Mouse (Mus musculus) activated CD4-positive, CD25-positive, alpha-beta regulatory T cell, adult 4 months (primary cell): ENCODE data around the gene Gbp5. TPM values are rescaled to one million over a fixed set of nuclear protein-coding genes. Genes with fewer than 3 reads are reported as not detected.

Experiments used
- ATAC-seq: one replicate; pipeline ENCODE4 v1.8.0; 2017
- polyA plus RNA-seq, 2 experiments: library from polyadenylated mRNA; unstranded; fragments of 100-300 nt; shearing (Covaris generic); gene quantifications; one replicate each; pipeline ENCODE4 v1.2.1; 2017

The Gbp5 gene
- 10 to 100 TPM; 10.1 to 14.4 TPM for polyA plus RNA-seq

DNA sequence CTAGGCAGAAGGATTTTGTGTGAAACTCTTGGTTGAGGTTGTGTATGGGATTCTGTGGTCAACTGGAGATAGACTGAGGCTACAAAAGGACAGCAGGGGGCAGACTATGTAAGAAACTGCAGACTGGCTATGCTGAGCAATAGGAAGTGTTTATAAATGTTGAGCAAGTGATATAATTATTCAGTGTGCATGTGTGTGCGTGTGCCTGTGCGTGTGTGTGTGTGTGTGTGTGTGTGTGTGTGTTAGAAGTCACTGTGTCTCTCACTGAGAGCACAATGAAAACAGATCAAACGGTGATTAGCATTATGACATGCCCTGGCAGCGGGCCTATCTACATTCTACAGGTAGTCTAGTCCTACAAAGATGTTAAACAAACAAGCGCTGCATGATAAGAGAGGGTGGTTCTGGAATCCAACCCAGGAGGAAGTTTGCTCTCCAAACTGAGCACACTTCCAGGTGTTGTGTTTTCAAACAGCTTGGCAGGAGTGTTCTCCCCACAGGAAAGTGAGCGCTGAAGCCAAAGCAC lies at the start of gene Gbp5:
Gbp5 (plus strand) TSS at position 443 of the 526 bp plus-strand sequence.
- peak; percentile 64 for ATAC-seq

DNA sequence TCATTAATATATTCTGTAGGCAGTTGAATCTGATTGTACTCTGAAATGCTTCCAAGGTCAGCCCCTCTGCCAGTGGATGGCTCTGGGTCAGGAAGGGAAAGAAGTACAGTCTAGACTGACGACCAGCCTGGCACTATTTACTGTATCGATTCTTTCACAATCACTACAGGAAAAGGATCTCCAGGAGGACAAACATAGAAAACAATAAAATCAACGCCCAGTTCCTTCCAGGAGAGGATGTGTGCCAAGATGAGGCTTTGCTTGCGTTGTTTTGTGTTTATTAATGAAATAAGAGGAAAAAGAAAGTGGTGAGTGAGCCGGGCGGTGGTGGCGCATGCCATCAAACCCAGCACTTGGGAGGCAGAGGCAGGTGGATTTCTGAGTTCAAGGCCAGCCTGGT lies 39.6 kb upstream of the Gbp5 start:
- ATAC-seq = no peak

DNA sequence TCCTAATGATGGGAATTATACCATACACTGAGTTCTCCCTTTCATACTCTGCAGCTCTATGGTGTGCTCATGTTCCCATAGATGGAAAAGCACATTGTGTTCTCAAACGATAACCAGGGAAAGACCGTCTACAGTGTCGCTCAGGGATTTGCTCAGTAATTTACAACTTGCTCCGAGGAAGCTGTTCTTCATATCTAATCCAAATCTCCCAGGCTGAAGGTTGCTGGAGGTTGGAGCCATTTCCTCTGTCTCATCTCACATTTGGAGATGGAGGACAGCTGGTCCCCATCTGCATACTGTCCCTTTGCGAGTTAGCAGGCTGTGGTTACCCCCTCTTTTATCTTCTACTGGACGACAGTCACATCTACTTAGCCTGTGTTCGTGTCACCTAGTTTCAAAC lies 34.5 kb upstream of the Gbp5 start:
- ATAC-seq = no peak

DNA sequence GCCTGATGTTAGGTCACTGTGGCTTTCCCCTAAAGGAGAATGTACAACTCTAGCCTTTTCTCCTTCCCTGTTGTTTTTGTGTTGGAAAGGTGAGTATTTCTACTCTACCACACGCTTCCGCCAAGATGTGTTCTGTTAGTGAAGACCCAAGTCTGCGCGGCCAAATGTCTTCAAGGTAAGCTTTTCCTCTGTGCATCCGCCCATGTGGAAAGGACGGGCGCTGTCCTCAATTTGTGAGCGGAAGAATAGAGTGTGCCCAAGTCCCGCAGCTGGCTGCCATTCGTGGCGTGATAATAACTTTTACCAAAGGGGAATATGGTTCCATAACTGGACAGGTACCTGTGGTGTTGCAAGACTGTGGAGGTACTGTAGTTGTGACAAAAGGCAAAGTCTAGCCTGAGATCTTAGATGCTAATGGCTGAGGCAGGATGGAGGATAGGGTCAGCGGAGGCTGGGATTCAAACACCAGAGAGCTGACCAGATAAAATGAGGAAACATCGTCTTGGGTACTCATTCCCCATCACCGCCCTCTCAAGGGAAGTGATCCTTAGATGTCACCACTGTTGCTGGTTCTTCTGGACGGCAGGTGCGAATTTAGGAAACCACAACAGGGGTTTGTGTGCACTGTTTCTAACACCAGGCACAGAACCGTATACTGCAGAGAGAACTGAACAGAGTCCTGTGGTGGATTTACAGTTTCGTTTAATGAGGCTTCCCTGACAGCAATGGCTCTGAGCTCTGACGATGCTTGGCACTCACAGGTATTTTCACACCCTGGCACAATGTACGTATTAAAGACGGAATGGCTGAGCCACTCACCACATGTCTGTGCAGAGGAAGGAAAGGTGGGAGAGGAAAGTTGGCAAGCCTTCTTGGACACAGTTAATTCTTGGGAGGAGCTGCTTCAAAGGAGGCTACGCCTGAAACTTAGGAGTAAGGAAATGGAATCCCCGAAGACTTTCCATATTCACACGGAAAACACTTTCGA lies 30.7 kb upstream of the Gbp5 start:
- no peak for ATAC-seq

DNA sequence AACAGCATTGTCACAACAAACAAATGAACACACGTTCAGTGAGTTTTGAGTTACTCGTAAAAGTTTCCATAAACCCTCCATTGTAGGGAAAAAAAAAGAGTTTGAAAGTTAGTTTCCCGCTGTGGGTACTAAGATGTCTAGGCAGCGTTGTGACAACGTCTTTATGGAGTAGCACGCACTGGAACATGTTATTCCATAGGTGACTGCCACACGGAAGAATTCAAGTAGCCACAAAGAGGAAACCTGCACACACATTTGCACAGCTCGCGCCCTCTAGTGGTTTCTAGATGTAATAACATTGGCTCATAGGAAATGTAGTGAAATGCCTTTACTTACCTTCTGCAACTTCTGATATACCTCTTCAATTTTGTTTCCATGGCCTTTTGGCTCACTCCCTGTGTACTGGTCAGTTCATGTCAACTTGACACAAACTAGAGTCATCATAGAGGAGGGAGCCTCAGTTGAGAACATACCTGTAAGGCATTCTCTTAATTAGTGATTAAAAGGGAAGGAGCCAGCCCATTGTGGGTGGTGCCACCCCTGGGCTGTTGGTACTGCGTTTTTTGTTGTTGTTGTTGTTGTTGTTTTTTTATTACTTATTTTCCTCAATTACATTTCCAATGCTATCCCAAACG lies 19.3 kb upstream of the Gbp5 start:
- ATAC-seq = peak; percentile 72

DNA sequence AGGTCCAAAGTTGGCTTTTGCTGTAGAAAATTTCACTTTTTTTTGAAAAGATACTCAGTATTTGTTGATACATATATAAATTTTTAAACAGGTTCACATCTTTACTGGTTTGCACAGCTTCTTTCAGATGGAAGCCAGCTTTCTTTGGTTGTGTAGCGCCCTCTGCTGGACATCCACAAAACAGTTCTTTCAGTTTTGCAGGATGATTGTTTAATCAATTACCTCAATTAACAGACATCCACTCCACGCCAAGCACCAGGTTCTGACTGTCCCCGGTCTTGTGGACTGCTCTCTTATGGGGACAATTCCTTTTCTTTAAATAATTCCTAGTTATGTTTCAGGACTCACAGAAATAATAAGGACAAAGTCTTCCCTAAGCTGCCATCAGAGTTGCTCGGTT lies 17.9 kb upstream of the Gbp5 start:
- peak; percentile 50 for ATAC-seq

DNA sequence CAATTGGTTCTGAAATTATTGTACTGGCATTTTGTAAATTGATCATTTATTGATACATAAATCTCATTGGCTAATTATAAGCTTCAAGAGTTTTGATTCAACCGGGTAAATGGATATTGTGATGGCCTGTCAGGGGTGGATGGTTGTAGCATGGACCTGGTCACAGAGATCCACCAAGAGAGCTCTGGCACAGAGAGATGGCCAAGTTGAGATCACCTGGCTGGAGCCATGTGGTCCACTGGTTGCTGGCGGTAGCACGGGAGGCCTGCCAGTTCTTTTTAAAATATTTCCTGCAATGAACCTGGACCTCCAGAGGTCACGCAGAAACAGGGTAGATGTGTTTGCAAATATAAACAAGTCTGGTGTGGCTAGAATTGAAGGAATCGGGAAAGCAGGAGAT lies 15.9 kb upstream of the Gbp5 start:
- no peak for ATAC-seq

DNA sequence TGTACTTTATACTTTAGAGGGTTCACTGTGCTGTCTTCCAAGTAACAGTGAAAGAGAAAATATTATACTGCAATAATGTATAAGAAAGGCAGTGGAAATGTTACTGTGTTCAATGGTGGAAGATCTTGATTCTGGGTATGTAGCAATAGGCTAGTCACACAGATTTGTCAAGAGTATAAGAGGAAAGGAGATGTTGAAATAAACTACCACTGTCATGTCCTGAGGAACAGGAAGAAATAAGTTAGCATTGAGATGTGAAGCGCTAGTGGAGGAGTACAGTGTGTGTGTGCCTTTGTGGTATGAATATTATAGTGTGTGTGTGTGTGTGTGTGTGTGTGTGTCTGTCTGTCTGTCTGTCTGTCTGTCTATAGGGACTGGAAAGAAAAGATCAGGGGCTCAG lies 15.4 kb upstream of the Gbp5 start:
- ATAC-seq = no peak

DNA sequence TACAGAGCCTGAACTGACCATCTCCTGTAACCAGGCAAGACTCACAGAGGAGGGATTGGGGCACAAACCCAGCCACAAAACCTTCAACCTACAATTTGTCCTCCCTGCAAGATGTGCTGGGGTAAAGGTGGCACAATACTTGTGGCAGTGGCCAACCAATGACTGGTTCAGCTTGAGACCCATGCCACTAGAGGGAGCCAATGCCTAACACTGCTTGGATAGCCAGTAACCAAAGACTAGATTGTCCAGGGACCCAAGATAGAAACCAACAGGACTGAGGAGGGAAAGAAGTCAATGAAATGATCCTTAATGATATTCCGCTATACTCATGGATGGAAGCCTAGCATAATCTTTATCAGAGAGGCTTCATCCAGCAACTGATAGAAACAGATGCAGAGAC lies 3.3 kb upstream of the Gbp5 start:
- peak; percentile 76 for ATAC-seq

DNA sequence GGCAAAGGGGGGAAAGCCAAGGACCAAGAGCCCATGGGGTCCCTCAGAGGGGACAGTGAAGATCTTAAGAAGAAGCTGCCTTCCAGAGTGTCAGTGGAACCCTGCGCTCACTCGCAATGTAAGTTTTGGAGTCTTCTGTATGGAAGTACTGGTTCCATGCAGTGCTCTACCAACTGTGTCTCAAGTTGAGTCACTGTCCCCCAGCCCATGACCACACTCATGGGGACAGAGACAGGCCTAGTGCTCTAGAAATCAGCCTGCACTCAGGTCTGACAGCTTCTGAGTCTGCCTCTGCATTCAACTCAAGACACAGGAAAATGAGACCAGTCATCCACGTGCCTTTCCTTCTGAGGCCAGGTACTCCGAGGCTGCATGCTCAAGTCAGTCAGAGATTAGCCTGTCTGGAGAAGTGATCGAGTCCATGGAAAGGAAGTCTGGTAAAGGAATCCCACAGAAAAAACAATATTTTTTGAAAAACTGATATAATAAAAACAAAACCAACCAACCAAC lies 1.4 kb downstream of the Gbp5 start:
- ATAC-seq = no peak

DNA sequence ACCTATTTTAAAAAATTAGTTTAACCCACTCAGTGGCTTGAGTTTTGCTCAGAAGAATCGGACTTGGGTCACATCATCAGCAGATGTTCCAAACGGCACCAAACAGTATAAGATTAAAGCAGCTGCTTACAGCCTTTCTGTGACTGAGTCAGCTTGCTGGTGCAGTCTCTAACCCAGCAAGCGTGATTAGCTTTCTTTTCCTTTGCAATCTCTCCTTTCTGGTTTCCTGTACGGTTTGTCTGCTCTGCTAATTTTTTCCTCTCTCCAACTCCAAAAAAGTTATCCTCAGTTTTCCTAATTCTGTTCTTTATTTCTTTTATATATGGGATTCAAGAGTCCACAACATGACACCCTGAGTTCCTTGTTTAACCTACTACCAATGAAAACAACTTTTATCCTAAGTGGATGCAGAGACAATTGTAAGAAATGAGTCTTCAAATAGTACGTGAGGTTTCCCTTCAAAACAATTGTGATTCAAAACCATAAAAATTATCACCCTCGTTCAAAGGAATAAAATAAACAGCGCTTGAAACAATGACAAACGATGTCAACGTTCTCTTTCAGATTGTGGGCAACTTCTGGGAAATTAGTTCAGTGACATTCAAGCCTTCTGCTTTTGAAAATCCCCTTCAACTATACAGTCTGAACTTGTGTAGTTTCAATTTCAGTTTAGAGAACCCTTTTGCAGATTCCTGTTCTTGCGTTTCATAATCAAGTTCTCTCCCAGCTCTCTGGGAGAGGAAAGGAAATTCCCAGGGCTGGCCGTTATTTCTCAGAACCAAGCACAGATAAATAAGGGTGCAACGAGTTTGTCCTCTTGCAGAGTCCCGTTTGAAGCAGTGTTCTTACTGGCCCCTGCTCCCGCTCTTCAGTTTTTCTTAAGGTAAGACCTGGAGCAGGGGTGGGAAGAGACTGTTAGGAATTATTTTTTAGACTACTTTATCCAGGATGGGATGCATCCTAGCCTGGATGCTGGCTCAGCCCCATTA lies 2.6 kb downstream of the Gbp5 start:
- peak; percentile 60 for ATAC-seq

DNA sequence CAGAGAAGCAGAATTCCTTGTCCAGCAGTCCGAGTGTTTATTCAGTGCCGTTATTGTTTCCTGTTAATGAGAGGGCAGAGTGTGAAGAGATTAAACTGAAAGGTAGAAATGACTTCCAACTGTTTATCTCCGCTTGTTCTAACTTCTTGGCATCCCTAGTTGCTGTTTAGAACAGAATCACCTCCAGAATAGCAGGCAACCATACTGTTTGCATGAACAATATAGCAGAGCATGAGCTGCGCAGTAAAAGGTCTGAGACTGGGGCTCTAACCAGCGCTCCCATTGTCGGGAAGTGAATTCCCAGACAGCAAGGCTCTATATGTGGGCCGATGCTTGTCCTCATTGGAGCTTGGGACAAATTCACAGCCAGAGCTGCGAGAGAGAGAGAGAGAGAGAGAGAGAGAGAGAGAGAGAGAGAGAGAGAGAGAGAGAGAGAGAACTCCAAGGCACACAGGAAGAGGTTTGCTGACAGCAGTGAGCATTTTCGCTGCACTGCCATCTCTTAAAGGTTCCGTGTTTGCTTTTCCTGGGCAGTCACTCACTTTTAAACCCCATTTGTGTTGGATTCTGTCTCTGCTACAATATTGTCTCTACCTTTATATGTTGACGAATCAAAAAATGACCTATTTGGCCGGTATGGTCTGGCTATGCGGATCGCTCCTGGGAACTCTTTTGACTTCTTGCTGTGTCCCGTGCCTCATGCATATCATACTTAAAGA lies 3.5 kb downstream of the Gbp5 start:
- ATAC-seq = peak; percentile 27

DNA sequence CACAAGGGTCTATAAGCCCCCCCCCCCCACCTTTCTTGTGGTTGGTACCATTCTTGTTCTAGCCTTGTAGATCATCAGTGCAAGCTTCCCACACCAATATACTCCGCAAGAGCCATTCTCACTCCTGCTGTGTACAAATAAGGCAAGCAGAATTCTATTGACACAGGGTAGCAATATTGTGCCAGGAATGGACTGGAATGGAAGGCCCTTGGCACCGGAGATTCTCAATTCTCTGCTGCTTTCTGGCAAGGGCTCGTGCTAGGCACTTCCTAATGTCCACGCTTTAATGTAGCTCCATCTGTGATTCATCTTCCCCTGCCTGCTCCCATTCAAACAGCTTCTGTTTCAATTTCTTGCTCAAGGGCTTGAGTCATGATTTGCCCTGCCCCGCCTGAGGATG lies 5.2 kb downstream of the Gbp5 start:
- no peak for ATAC-seq

DNA sequence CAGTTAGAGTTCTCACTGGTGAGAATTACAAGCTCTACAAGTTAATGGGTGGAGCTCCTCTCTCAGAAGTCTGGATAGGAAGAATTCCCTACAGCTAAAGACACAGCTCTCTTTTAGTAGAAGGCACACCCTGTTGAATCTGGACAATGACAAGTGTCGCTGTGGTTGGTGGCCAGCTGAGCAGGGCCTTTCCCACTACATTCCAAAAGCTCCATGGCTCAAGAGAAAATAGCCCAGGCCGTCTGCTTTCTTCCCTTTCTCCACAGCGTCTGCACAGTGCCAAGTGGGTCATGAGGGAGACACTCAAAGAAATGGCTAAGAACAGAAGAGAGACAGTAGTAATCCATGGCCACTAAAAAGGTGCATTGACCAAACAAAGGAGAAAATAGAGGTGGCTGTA lies 34.3 kb downstream of the Gbp5 start:
- ATAC-seq = no peak

DNA sequence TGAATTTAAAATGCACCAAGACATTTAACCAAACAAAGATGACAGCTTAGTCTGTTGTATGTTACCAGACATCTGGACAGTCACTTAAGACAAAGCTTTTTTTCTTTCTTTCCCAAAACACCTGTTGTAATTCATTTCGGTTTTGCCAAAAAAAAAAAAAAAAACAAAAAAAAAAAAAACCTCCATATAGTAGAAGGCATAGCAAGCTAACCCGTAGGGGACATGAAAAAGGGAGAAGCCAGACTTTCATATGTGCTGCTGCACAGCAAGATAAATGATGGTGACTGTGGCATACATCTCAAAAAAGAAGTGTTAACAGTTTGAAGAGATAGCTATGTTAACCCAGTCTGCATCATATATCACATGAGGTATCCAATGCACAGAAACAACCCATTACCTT lies 35.8 kb downstream of the Gbp5 start:
- ATAC-seq = peak; percentile 0

DNA sequence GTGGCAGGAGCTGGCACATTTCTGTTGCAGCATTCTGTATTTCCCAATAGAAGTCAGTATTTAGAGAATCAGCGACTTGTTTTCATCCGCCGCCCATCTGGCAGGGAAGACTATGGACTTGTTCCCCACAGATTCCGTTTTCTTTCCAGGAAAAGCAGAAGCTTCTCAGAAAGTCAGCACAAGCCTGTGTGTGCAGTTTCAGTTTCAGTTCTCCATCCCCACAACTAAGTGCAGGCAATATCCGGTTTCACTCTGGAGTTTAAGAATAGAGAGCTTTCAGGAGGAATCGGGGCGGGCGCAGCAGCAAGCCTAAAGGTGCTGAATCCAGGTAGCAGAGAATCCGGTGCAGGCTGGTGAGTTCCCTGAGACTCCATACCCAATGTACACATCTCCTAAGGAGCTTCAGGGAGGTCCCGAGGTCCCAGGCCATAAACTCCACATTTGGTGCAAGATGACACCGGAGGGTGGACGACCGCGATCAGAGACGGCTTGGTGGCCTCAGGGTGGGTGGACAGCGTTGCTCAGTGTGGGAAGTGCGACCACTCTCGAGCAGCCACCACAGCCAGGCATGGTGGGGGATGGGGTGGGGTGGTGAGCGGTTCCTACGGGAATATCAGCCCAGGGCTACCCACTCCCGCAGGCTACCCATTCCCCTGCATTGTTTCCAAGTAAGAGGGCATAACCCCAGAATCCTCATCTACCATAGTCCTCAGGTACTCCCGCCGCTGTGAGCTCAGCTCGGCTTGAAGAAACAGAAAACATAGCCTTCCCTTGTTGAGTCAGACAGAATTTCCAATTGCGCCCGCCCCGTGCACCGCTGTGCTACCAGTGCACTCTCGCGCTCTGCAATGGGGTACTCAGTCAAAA lies 36.5 kb downstream of the Gbp5 start, which contains the start of gene Gbp7:
Gbp7 (plus strand) TSS at position 256 of the 867 bp plus-strand sequence.
- peak; percentile 79 for ATAC-seq

DNA sequence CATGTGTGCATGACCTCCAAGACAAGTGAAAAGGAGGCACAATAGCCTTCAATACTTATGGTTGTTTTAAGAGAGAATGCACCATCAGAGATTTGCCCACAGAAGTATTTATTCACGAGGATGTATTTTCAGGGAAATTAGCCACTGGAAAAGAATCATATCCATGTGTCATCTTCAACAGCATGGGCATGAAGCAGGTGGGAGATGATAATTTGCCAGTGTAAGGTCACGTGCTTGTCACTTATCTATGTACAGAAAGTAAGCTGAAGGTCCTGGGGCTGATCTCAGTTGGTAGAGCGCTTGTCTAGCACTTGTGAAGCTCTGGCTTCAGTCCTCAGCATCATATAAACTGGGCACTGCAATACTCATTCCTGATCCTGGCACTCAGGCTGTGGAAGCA lies 37.8 kb downstream of the Gbp5 start:
- no peak for ATAC-seq

DNA sequence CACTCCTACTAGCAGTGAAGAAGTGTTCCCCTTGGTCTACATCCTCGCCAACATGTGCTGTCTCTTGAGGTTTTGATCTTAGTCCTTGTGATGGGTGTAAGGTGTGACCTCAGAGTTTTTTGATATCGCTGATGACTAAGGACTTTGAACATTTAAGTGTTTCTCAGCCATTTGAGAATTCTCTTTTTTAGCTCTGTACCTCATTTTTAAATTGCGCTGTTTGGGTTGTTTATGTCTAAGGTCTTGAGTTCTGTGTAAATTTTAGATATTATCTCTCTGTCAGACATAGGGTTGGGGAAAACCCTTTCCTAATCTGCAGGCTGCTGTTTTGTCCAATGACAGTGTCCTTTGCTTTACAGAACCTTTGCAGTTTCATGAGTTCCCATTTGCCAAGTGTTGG lies 39.4 kb downstream of the Gbp5 start:
- peak; percentile 69 for ATAC-seq

DNA sequence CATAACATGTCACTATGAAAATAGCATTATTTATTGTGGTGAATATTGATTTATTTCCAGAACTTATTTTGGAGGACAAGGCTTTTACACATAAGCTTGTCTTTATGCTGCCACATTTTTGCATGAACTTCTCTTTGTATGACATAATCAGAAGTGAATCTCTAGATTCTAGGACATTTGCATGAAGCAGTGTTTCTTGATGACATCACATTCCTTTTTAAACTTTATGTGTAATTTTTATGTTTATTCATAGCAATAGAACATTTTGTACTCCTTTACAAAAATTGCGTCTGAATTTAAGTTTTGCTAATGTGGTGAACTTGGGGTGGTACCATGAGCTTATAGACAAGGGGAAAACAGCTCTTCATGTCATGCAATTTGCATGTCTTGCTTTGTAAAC lies 41.9 kb downstream of the Gbp5 start:
- ATAC-seq = no peak

DNA sequence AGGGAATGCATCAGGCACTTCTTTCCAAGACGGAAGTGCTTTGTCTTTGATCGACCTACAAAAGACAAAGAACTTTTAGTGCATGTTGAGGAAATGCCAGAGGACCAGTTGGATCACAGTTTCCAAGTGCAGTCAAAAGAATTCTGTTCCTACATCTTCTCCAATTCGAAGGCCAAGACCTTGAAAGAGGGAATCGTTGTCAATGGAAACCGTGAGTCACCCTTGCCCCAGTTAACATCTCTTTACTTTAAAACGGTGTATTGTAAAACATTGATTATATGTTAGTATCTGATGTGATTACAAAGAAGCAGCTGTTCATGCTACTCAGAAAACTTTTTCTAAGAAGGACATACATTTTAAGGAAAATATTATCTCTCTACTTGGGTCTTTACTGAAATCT lies 47.6 kb downstream of the Gbp5 start:
- ATAC-seq = no peak
